Mouse (Mus musculus) embryonic facial prominence, embryonic 15.5 days (tissue): ENCODE results near the gene Cryba1. TPM values are rescaled to one million over a fixed set of nuclear protein-coding genes. Genes with fewer than 3 reads are reported as not detected.
A peak's percentile ranks its signal among the peaks of the same experiment; 100 is the strongest.

Source experiments
- ATAC-seq: fragments of 200-750 bp; cut with Nextera tagmentation; 2 replicates; pipeline ENCODE4 v1.8.0; 2017; ENCODE audit warnings: low read depth, moderate TSS enrichment; ENCODE audit not compliant: insufficient number of reproducible peaks, low FRiP score, low TSS enrichment
- H3K27ac ChIP-seq: fragments of 300-500 bp; sonication (generic); replicated peaks from 2 replicates; pipeline ENCODE4 v1.5.1; 2015; ENCODE audit warnings: mild to moderate bottlenecking, inconsistent platforms
- H3K27me3 ChIP-seq: fragments of 300-500 bp; sonication (generic); 2 replicates; pipeline ENCODE4 v1.6.1; 2015; ENCODE audit warnings: inconsistent platforms
- H3K36me3 ChIP-seq: fragments of 300-500 bp; sonication (generic); 2 replicates; pipeline ENCODE4 v1.6.1; 2015; ENCODE audit warnings: mild to moderate bottlenecking, inconsistent platforms
- H3K4me1 ChIP-seq: fragments of 300-500 bp; sonication (generic); 2 replicates; pipeline ENCODE4 v1.6.1; 2015; ENCODE audit warnings: inconsistent platforms
- H3K4me2 ChIP-seq: fragments of 300-500 bp; sonication (generic); replicated peaks from 2 replicates; pipeline ENCODE4 v1.6.1; 2015; ENCODE audit warnings: mild to moderate bottlenecking, inconsistent platforms
- H3K4me3 ChIP-seq: fragments of 300-500 bp; sonication (generic); replicated peaks from 2 replicates; pipeline ENCODE4 v1.5.1; 2015; ENCODE audit warnings: mild to moderate bottlenecking, inconsistent platforms
- H3K9ac ChIP-seq: fragments of 300-500 bp; sonication (generic); 2 replicates; pipeline ENCODE4 v1.6.1; 2015; ENCODE audit warnings: inconsistent platforms
- H3K9me3 ChIP-seq: fragments of 300-500 bp; sonication (generic); replicated peaks from 2 replicates; pipeline ENCODE4 v1.6.1; 2016; ENCODE audit warnings: inconsistent platforms
- WGBS: fragments of 180-500 bp; shearing (Covaris S2); methylation state at CpG from one replicate; pipeline ENCODE4 v1.1.7; 2015; 5-methylcytosine and 5-hydroxymethylcytosine counted together
- polyA plus RNA-seq: library from polyadenylated mRNA; unstranded; fragments of >200 nt; fragmentation: Nextera tagmentation; extraction: Ambion mirVana; gene quantifications from 2 replicates; pipeline ENCODE4 v1.2.1, GENCODE M21; 2015

The Cryba1 gene
- polyA plus RNA-seq, 1 experiment from 2014 or later, result 7.2 TPM

DNA sequence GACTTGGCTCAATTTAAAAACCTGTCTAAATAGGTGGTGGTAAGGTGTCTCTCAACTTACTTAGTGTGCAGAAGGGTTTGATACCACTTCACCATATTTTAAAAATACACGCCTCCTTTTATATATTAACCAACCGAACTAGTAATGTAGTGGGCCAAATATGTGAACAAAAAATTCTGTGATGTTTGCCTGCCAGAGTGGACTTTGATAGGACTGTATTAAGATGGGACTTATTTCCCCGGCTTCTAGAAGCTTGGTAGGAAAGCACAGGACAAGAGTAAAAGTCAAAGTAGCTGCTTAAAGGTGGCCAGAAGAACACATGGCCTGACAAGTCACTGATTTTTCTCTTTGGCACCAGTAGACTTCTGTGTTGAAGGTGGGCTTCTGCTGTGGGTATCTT lies 11.3 kb downstream of the Cryba1 start:
- no peak for ATAC-seq
- Histone ChIP-seq H3K4me3 (no peak overlapping the region), H3K27me3 (no peaks in the 10 kb centered on the region), H3K27ac (no peak overlapping the region), H3K9me3 (no peaks in the 10 kb centered on the region), H3K36me3 (peaks cover 3% of the 10 kb centered on the region; the same call in 1 of the 2 replicates), H3K4me1 (no peaks in the 10 kb centered on the region), H3K4me2 (no peak overlapping the region), H3K9ac (no peak overlapping the region)
- 94% methylated on average over 3 of the region's 3 CpGs for WGBS

DNA sequence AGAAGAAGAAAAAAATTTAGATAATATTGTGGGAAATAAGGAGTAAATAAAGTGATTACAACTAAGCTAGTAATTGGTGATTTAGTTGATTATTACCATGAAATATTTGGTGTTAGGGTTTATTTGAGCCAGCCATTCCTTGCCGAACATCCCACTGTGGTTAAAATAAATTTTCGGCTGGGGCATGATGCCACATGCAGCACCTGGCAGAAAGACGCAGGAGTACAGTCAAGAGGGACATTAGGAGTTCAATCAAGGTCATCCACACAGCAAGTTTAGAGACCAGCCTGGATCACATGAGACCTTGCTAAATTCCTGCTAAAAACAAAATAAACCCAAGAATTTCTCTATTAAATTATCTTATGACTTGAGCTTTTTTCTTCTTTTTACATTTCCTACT lies 16.0 kb downstream of the Cryba1 start:
- Histone ChIP-seq H3K4me3 (no peak overlapping the region), H3K36me3 (peaks cover 23% of the 10 kb centered on the region), H3K9ac (no peak overlapping the region), H3K27me3 (no peaks in the 10 kb centered on the region), H3K4me2 (no peak overlapping the region), H3K9me3 (no peaks in the 10 kb centered on the region), H3K4me1 (no peaks in the 10 kb centered on the region), H3K27ac (no peak overlapping the region)
- no peak for ATAC-seq
- 57% methylated on average over 3 of the region's 3 CpGs for WGBS

- Histone ChIP-seq H3K36me3 (peaks cover 40% of the 10 kb centered on the region), H3K9me3 (no peaks in the 10 kb centered on the region), H3K27me3 (no peaks in the 10 kb centered on the region), H3K4me1 (no peaks in the 10 kb centered on the region), H3K9ac (no peak overlapping the region), H3K27ac (no peak overlapping the region), H3K4me2 (no peak overlapping the region), H3K4me3 (no peak overlapping the region)
- no peak for ATAC-seq
- WGBS, result 87% methylated on average over 3 of the region's 3 CpGs
Observed at GRCm38 (mm10) chr11:77705920-77706319, 19.2 kb downstream of the Cryba1 start.

- no peaks in the 10 kb centered on the region for H3K9me3 ChIP-seq
- H3K9ac ChIP-seq, result no peak overlapping the region
- H3K4me2 ChIP-seq, result no peak overlapping the region
- peaks cover 52% of the 10 kb centered on the region for H3K36me3 ChIP-seq
- WGBS, result 63% methylated on average over 2 of the region's 2 CpGs
- no peak overlapping the region for H3K27ac ChIP-seq
- no peak overlapping the region for H3K4me3 ChIP-seq
- no peaks in the 10 kb centered on the region for H3K27me3 ChIP-seq
- no peaks in the 10 kb centered on the region for H3K4me1 ChIP-seq
- ATAC-seq, result no peak
Observed at GRCm38 (mm10) chr11:77697232-77697631, 27.9 kb downstream of the Cryba1 start.

- Histone ChIP-seq H3K27me3 (no peaks in the 10 kb centered on the region), H3K4me1 (peaks cover 6% of the 10 kb centered on the region), H3K27ac (no peak overlapping the region), H3K4me2 (no peak overlapping the region), H3K4me3 (no peak overlapping the region), H3K9ac (no peak overlapping the region), H3K36me3 (peaks cover 43% of the 10 kb centered on the region), H3K9me3 (no peaks in the 10 kb centered on the region)
- WGBS, result 86% methylated on average over 3 of the region's 3 CpGs
- no peak for ATAC-seq
Observed at GRCm38 (mm10) chr11:77693026-77693425, 32.1 kb downstream of the Cryba1 start.

DNA sequence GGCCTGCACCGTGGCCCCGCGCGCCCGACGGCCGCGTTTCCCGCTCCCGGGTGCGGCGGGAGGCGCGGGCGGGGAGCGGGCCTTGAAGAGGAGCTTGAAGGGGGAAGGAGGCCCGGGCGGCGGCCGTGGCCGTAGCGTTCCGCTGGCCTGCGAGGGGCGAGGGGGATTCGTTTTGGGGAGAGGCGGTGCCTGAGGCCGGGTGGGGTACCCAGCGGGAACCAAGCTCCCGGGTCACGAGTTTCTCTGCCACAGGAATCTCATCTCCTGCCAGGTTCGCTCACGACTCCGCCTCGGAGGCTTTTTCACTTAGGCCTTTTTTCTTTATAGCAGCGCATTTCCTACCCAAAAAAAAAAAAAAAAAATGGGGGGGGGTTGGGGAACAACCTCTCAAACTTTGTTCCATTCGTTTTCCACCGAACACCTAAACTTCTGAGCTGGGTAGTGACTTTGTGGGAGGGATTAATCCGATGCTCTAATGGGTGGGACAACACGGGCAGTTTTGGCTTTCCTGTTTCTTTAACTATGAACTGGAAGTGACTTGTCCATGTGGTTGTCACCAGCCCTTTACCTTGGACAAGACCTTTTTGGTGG lies 37.4 kb downstream of the Cryba1 start:
- peak overlapping the region; percentile 96 for H3K9ac ChIP-seq
- peak overlapping the region; percentile 99 for H3K27ac ChIP-seq
- ATAC-seq, result no peak
- peak overlapping the region; percentile 100 for H3K4me3 ChIP-seq
- H3K36me3 ChIP-seq, result peaks cover 13% of the 10 kb centered on the region
- H3K4me2 ChIP-seq, result peak overlapping the region; percentile 58
- H3K27me3 ChIP-seq, result no peaks in the 10 kb centered on the region
- no peaks in the 10 kb centered on the region for H3K9me3 ChIP-seq
- WGBS, result under 1% methylated on average over 39 of the region's 40 CpGs
- H3K4me1 ChIP-seq, result peaks cover 6% of the 10 kb centered on the region

GRCm38 (mm10) chr11:77686841-77687540 lies 38.1 kb downstream of the Cryba1 start:
- Histone ChIP-seq H3K9me3 (no peaks in the 10 kb centered on the region), H3K36me3 (peaks cover 6% of the 10 kb centered on the region), H3K27ac (peak overlapping the region; percentile 99), H3K27me3 (no peaks in the 10 kb centered on the region), H3K9ac (peak overlapping the region; percentile 96), H3K4me3 (peak overlapping the region; percentile 100), H3K4me1 (peaks cover 6% of the 10 kb centered on the region), H3K4me2 (peak overlapping the region; percentile 58)
- ATAC-seq, result no peak
- WGBS, result under 1% methylated on average over 65 of the region's 76 CpGs

DNA sequence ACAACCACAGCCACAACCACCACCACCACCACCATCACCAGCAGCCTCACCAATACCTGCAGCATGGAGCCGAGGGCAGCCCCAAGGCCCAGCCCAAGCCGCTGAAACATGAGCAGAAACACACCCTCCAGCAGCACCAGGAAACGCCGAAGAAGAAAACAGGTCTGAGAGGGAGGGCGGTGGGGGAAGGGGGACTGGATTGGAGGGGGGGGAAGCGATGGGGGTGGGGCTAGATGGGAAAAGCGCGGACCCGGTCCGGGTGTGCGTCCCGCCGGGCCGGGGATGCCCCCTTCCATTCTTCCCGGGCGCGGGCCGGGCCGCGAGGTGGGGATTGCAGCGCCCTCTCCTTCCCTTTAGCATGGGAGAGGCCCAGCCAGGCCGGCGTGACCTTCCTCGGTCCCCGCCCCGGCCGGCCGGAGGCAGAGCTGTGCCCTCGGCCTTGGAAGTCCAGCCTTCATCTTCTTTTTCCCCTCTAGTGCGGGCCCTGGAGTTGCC lies 38.7 kb downstream of the Cryba1 start:
- WGBS, result 0% methylated on average over 29 of the region's 30 CpGs
- ATAC-seq, result peak; percentile 51
- H3K4me2 ChIP-seq, result peak overlapping the region; percentile 58
- H3K4me1 ChIP-seq, result peaks cover 6% of the 10 kb centered on the region
- H3K9ac ChIP-seq, result peak overlapping the region; percentile 96
- H3K9me3 ChIP-seq, result no peaks in the 10 kb centered on the region
- peak overlapping the region; percentile 99 for H3K27ac ChIP-seq
- peaks cover under 1% of the 10 kb centered on the region; the same call in 1 of the 2 replicates for H3K36me3 ChIP-seq
- no peaks in the 10 kb centered on the region for H3K27me3 ChIP-seq
- peak overlapping the region; percentile 100 for H3K4me3 ChIP-seq

GRCm38 (mm10) chr11:77685383-77686265 lies 39.5 kb downstream of the Cryba1 start, which contains the start of gene Nufip2:
TSS of gene Nufip2 (plus strand) at chr11:77686155.
- Histone ChIP-seq H3K9me3 (no peaks in the 10 kb centered on the region), H3K4me3 (peak within 1 kb of the TSS; percentile 100), H3K36me3 (no peaks in the 10 kb centered on the region; the same call in 1 of the 2 replicates), H3K4me2 (peak within 1 kb of the TSS; percentile 58), H3K4me1 (peaks cover 6% of the 10 kb centered on the region), H3K27ac (peak within 1 kb of the TSS; percentile 99), H3K27me3 (no peaks in the 10 kb centered on the region), H3K9ac (peak within 1 kb of the TSS; percentile 96)
- peak; percentile 98 for ATAC-seq
- WGBS, result under 1% methylated on average over 38 of the region's 38 CpGs

- Histone ChIP-seq H3K9ac (no peak overlapping the region), H3K4me3 (no peak overlapping the region), H3K4me1 (peaks cover 6% of the 10 kb centered on the region), H3K36me3 (no peaks in the 10 kb centered on the region; the same call in 1 of the 2 replicates), H3K27me3 (no peaks in the 10 kb centered on the region), H3K27ac (no peak overlapping the region), H3K4me2 (no peak overlapping the region), H3K9me3 (no peaks in the 10 kb centered on the region)
- 69% methylated on average over 2 of the region's 2 CpGs for WGBS
- no peak for ATAC-seq
Observed at GRCm38 (mm10) chr11:77684896-77685295, 40.2 kb downstream of the Cryba1 start.

DNA sequence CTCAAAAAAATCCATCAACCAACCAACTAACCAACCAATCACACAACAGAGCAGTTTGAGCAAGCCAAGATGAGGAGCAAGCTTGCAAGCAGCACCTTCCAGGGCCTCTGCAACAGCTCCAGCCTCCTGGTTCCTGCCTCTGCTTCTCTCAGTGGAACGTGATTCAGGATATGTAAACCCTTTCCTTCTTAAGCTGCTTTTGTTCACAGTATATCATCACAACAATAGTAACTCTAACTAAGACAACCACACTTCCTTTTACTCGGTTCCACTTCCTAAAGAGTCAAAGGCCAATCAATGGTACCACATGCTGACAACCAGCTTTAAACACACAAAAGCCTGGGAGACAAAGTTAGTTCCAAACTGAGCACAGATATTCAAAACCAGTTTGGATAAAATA lies 45.1 kb downstream of the Cryba1 start:
- no peaks in the 10 kb centered on the region for H3K9me3 ChIP-seq
- no peak overlapping the region for H3K9ac ChIP-seq
- no peaks in the 10 kb centered on the region for H3K27me3 ChIP-seq
- no peaks in the 10 kb centered on the region for H3K4me1 ChIP-seq
- no peak overlapping the region for H3K4me3 ChIP-seq
- no peak overlapping the region for H3K4me2 ChIP-seq
- H3K27ac ChIP-seq, result no peak overlapping the region
- no peaks in the 10 kb centered on the region for H3K36me3 ChIP-seq
- 21% methylated on average over 2 of the region's 2 CpGs for WGBS
- ATAC-seq, result no peak
